Comparison of ENCODE assay signal across 23 mouse cellular contexts in the genomic region with DNA sequence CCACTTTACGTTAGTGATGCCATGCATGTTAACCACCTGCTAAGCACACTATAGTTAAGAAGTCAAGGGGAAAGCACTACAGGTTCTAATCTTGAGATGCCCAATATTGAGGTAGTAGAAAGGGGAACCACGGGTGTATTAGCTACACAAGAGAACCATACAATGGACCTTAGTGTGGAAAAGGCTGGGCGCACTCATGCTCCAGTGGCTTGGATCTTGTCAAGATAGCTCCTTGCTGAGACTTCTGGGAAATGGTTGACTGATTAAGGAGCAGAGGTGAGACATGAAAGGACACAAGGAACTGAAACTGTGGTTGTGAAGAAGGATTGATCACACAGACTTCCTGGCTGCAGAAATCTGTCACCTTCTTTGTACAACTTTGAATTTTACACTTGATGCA.
"Had no signal": no experiment of that assay in that cellular context is flagged by ENCODE, and none has a peak within 500 bp of the region (broad histone marks: within the 10 kb centered on the region; RNA-seq: fewer than 3 reads in every experiment).

No protein-coding gene starts in this region.

- H3K27me3 ChIP-seq: heart, embryonic 13.5 days; heart, embryonic 15.5 days; hindbrain, embryonic 13.5 days; hindbrain, embryonic 15.5 days had no signal

- H3K36me3 ChIP-seq: heart, embryonic 13.5 days; heart, embryonic 15.5 days; hindbrain, embryonic 13.5 days; hindbrain, embryonic 15.5 days; limb, embryonic 10.5 days; limb, embryonic 12.5 days had no signal

- DNase-seq: gastrocnemius, adult 2 months; gastrocnemius, postnatal 10 days; gastrocnemius, postnatal 25 days; heart, adult 18-20 months; heart, postnatal 14 days; heart, postnatal 36 days; kidney, adult 8-10 months; kidney, postnatal 10 days; kidney, postnatal 25 days; kidney, postnatal 4 days; liver had no signal

- H3K4me2 ChIP-seq: heart, embryonic 11.5 days; heart, embryonic 13.5 days; heart, embryonic 15.5 days; hindbrain, embryonic 13.5 days; hindbrain, embryonic 15.5 days; limb, embryonic 12.5 days; liver, embryonic 11.5 days had no signal

- H3K4me3 ChIP-seq: gastrocnemius, adult 2 months; heart, embryonic 13.5 days; heart, embryonic 15.5 days; hindbrain, embryonic 13.5 days; hindbrain, embryonic 15.5 days; layer of hippocampus, adult 2 months; left cerebral cortex, adult 2 months; limb, embryonic 10.5 days; limb, embryonic 12.5 days had no signal

- H3K9me3 ChIP-seq: heart, embryonic 15.5 days; hindbrain, embryonic 13.5 days; hindbrain, embryonic 15.5 days; limb, embryonic 10.5 days had no signal

- H3K9ac ChIP-seq: heart, embryonic 13.5 days; heart, embryonic 15.5 days; hindbrain, embryonic 13.5 days; hindbrain, embryonic 15.5 days; limb, embryonic 12.5 days had no signal

- H3K4me1 ChIP-seq: heart, embryonic 13.5 days; heart, embryonic 15.5 days; hindbrain, embryonic 13.5 days; hindbrain, embryonic 15.5 days; limb, embryonic 10.5 days; limb, embryonic 12.5 days had no signal

- ATAC-seq: hindbrain, postnatal 0 days; intestine, postnatal 0 days had no signal

- H3K27ac ChIP-seq: gastrocnemius, adult 2 months; heart, embryonic 13.5 days; heart, embryonic 15.5 days; hindbrain, embryonic 13.5 days; hindbrain, embryonic 15.5 days; hindbrain, postnatal 0 days; layer of hippocampus, adult 2 months; left cerebral cortex, adult 2 months; limb, embryonic 10.5 days; limb, embryonic 12.5 days had no signal
